Mouse (Mus musculus): ENCODE results near the gene Gnb1l.

The Gnb1l gene

DNA sequence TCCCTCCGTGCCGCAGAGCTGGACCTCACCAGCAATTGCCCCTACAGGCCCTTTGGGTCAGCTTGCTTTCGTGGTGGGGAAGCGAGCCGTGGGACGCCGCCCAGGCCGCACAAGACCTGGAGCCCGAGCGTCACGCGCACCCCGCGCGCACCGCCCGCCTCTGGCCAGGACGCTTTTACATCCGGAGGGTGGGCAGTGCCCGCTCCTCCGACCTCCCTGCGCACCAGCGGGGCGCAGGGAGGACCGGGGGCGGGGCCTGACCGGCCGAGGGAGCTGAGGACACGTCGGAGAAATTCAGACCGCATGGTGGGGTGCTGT, 90.2 kb downstream of the Gnb1l start:
- no peak for DNase-seq

DNA sequence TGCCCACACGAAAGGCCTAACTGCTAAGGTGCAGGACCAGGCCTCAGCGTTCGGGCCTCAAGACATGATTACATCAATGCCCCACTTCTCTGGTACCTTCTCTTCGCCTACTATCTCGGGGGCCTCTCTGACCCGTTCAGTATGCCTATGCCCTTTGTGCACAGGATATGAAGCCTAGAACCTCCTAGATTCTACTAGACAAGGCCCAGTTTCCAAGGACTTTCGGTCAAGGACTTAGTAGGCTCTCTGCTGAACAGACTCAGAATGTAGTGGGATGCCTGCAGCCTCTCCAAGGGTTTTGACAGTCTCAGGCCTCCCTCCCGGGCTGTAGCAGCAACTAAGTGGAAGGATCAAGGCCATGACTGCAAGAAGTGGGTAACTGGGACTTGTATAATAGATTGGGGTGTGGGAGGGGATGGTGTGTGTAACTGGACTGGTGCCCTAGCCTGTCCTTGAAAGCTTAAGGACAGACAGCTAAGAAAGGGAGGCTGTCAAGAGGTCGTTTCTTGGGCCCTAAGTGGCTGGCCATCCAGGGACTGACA, 90.6 kb downstream of the Gnb1l start:
- no peak for DNase-seq

- no peak for DNase-seq
Observed at GRCm38 (mm10) chr16:18589804-18590790, 91.6 kb downstream of the Gnb1l start, which contains the start of gene Tbx1. Gene Tbx1 (minus strand): TSS chr16:18590671.

GRCm38 (mm10) chr16:18591047-18592018, 92.8 kb downstream of the Gnb1l start:
- no peak for DNase-seq

- no peak for DNase-seq
Observed at GRCm38 (mm10) chr16:18593930-18594329, 95.4 kb downstream of the Gnb1l start.

DNA sequence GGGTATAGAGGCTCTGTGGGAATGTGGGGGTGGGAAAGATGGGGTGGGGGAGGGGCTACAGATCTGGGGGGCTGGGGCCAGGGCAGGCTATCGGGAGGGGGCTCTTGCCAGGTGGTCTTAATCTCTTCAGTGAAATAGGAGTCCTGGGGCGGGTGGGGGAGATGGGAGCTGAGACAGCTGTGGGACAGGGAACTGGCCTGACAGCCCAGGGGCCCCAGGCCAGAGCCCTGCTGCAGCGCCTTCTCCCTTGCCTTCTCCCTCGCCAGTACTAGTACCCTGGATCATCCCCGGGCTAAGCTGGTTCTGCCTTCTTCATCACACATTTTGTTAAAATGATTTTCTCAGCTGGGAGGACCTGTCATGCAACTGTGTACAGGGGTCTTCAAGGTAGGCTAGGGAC, 97.7 kb downstream of the Gnb1l start:
- no peak for DNase-seq

DNA sequence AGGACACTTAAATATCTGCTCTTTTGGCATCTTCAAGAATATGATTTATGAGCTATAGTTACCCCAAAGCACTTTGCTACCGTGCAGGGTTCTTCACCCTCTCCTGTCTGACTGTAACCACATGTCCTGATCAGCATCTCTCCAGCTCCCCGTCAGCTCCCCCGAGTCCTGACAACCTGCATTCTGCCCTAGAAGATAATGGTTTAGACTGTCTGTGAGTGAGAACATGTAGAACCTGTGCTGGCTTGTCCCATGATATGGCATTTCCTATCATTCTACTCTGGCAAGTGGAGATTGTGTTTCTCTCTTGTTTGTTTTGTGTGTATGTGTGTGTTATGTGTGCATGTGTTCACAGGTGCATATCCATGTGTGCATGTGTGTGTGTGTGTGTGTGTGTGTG, 99.5 kb downstream of the Gnb1l start:
- DNase-seq = no peak

DNA sequence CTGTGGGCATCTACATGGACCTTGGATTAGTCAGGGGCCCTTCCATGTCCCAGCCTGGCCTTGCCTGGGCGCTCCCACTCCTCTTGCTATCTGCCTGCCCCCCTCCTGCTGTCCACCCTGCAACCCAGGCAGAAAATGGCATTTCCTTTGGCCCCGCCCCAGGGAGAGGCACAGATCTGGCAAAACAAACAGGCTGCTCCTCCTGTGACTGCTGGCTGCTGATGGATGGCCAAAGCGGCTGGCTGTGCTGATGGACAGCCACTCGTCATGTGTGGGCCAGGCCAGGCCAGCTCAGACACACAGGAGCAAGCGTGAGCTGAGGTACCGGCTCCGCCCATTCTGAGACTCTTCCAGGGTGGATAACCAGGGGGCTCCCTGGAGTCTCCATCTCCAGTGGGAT, 102.9 kb downstream of the Gnb1l start:
- no peak for DNase-seq

- DNase-seq = no peak
Observed at GRCm38 (mm10) chr16:18604267-18604701, 105.8 kb downstream of the Gnb1l start.

- DNase-seq = no peak
Observed at GRCm38 (mm10) chr16:18605705-18606104, 107.2 kb downstream of the Gnb1l start.

DNA sequence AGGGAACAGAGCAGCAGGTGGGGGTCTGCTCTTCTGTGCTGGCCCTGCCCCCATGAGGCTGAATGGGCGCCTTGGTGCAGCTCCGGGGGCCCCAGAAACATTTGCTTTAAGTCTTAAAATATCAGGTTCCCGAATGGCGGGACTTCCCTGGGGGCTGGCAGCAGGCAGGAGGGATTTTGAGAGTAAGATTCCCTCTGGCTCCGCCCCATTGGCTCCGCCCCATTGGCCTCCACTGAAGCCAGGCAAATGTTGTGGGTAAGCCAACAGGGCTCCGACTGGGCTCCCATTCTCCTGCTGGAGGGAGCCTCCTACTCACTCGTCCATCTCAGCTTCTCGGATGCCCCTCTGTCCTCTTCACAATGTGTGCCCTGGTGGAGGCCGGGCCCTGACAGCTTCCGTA, 109.7 kb downstream of the Gnb1l start:
- no peak for DNase-seq

- no peak for DNase-seq
Observed at GRCm38 (mm10) chr16:18609099-18609498, 110.6 kb downstream of the Gnb1l start.

DNA sequence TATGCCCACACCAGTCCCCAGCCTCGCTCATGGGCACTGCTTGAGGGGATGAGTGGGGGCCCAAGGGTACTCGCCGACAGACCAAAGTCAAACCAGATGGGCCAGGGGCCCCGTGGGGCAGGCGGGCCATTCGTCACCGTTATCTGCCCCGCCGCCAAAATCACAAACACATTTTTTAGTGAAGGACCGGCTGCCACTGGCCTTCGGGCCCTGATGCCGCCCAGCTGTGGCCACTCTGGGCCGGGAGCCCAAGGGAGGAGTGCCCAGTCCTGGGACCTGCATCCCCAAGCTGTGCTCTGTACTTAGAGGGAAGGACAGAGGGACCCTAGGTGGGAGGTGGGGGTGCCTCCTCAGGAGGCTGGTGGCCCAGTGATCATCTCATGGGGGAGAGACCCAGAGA, 113.2 kb downstream of the Gnb1l start:
- DNase-seq = no peak

- DNase-seq = no peak
Observed at GRCm38 (mm10) chr16:18613301-18613700, 114.8 kb downstream of the Gnb1l start.

Data from layer of hippocampus, adult 9-11 months (tissue).